Mouse (Mus musculus) ES-Bruce4 (cell line): Measurements from ENCODE around the gene Mreg. TPM values are rescaled to one million over a fixed set of nuclear protein-coding genes. Genes with fewer than 3 reads are reported as not detected.

Experiments
- H3K27ac ChIP-seq: 2 replicates; pipeline ENCODE4 v1.5.1; 2012; ENCODE audit warnings: low read length, inconsistent platforms; ENCODE audit not compliant: insufficient read depth
- H3K27me3 ChIP-seq: 2 replicates; pipeline ENCODE4 v1.6.1; 2012; ENCODE audit warnings: mild to moderate bottlenecking, low read length, inconsistent platforms; ENCODE audit not compliant: control insufficient read depth, poor library complexity, insufficient read depth, severe bottlenecking
- H3K36me3 ChIP-seq: 2 replicates; pipeline ENCODE4 v1.6.1; 2012; ENCODE audit warnings: inconsistent platforms, mild to moderate bottlenecking, low read length, moderate library complexity; ENCODE audit not compliant: control insufficient read depth, poor library complexity, insufficient read depth, severe bottlenecking
- H3K4me1 ChIP-seq: one replicate; pipeline ENCODE4 v1.8.1; 2011; ENCODE audit warnings: low read length; ENCODE audit not compliant: control insufficient read depth, insufficient read depth
- H3K4me3 ChIP-seq: 2 replicates; pipeline ENCODE4 v1.5.1; 2011; ENCODE audit warnings: low read depth, mild to moderate bottlenecking, low read length
- H3K9ac ChIP-seq: 2 replicates; pipeline ENCODE4 v1.6.1; 2012; ENCODE audit warnings: low read depth, mild to moderate bottlenecking, inconsistent platforms; ENCODE audit not compliant: poor library complexity, severe bottlenecking
- H3K9me3 ChIP-seq: replicated peaks from 2 replicates; pipeline ENCODE4 v1.6.1; 2012; ENCODE audit warnings: mild to moderate bottlenecking, low read length, inconsistent platforms; ENCODE audit not compliant: control insufficient read depth, poor library complexity, insufficient read depth, severe bottlenecking
- CTCF ChIP-seq: IDR thresholded peaks from one replicate; pipeline ENCODE4 v1.8.1; 2011; ENCODE audit warnings: low read depth, low read length
- EP300 ChIP-seq: IDR thresholded peaks from 2 replicates; pipeline ENCODE4 v1.6.1; 2011; ENCODE audit warnings: low read depth, low read length; ENCODE audit not compliant: insufficient read depth
- POLR2A ChIP-seq: IDR thresholded peaks from one replicate; pipeline ENCODE4 v1.8.1; 2011; ENCODE audit warnings: low read length; ENCODE audit not compliant: insufficient read depth
- polyA plus RNA-seq: library from polyadenylated mRNA; stranded (reverse); fragments of >200 nt; gene quantifications from 2 replicates; pipeline ENCODE4 v1.2.4, GENCODE M21; 2011; ENCODE audit warnings: low read depth; ENCODE audit not compliant: missing spikeins, insufficient read depth, insufficient read length

Gene Mreg
- polyA plus RNA-seq, 1 experiment, result 95.8 TPM

DNA sequence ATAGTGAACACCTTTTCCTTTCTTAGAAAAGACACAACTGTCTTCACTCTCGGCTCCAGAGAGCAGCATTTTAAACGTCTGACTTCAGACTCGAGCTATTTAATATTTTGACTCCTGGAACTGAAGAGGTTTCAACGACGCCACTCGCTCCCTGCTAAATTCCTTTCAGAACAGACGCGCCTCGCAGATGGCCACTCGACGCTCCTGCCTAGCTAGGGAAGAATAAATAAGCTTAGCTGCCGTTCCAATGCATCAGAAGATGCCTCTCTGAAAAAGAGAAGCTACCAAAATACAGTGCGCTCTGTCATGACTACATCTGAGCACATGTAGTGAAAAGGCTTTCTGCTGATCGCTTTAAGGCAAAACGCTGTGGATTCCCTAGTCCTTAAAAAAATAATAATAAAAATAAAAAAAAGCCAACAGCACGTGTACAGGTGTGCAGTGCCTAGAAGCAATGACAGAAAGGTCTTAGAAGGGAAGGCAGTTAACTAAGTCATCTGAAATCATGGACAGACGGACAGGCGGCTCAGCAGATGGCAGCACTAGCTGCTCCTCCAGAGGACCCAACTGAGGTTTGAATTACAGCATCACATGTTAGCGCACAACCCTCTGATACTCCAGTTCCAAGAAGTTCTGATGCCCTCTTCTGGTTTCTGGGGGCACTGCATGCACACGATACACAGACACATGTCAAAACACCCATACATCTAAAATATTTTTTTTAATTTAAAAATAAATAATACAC lies 46.2 kb downstream of the Mreg start:
- H3K27ac ChIP-seq, result no peak overlapping the region
- H3K27me3 ChIP-seq, result no peaks in the 10 kb centered on the region
- peak; percentile 54 for TF ChIP-seq CTCF
- TF ChIP-seq EP300, result no peak
- no peaks in the 10 kb centered on the region for H3K4me1 ChIP-seq
- H3K9ac ChIP-seq, result no peak overlapping the region
- H3K36me3 ChIP-seq, result peaks cover 24% of the 10 kb centered on the region
- no peaks in the 10 kb centered on the region for H3K9me3 ChIP-seq
- H3K4me3 ChIP-seq, result no peak overlapping the region

DNA sequence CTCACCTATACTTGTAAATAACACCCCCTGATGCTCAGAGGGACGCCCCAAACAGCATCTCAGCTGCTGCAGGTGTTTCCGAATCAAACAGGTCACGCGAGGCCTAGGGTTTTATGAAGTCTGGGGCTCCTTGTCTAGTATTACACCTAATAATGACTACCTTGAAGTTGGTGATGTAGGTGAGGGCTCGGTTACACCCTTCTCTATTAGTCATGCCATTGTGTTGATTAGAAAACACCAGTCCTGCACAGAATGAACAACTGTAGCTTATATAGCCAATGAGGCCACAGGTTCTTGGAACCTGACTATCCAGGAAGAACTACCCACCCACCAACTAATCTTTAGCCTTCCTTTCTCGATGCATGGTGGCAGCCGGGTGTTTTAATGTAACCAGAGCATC lies 51.8 kb downstream of the Mreg start:
- Histone ChIP-seq H3K27ac (no peak overlapping the region), H3K4me3 (no peak overlapping the region), H3K27me3 (no peaks in the 10 kb centered on the region), H3K36me3 (peaks cover 36% of the 10 kb centered on the region), H3K4me1 (no peaks in the 10 kb centered on the region), H3K9me3 (no peaks in the 10 kb centered on the region), H3K9ac (no peak overlapping the region)
- TF ChIP-seq EP300 (no peak), CTCF (no peak), POLR2A (no peak)

DNA sequence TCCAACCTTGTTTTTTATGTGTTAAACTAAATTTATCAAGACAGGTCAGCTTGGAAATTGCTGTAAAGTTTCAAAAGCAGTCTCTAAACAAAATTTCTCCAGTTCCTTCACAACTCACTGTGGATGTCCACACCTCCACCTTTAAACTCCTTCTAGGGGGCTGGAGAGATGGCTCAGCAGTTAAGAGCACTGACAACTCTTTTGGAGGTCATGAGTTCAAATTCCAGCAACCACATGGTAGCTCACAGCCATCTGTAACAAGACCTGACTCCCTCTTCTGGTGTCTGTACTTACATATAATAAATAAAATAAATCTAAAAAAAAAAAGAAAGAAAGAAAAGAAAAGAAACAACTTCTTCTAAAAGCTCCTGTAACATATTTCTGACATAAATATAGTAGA lies 67.1 kb downstream of the Mreg start:
- H3K27ac ChIP-seq, result no peak overlapping the region
- no peak overlapping the region for H3K4me3 ChIP-seq
- TF ChIP-seq POLR2A, result no peak
- no peak for TF ChIP-seq EP300
- TF ChIP-seq CTCF, result no peak

DNA sequence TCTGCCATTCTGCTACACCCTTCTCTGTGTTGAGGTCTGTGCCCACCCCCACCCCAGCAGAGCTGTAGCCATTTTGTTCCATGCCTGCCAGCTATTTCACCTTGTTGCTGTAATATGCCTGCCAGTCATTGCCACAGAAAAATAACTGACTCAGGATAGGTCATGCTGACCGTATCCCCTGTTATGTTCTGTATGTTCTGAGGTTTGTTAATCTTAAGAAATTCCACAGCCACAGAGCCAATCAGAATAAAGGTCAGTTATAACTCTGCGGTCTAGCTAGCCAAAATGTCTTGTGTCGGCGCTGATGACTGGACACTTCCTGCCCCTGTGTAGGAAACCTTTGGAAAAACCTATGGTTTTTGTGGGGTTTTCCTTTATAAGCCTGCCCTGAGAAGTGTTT lies 67.7 kb downstream of the Mreg start:
- H3K4me1 ChIP-seq, result no peaks in the 10 kb centered on the region
- no peaks in the 10 kb centered on the region for H3K27me3 ChIP-seq
- no peak overlapping the region for H3K27ac ChIP-seq
- TF ChIP-seq POLR2A (no peak), CTCF (no peak), EP300 (no peak)
- H3K36me3 ChIP-seq, result no peaks in the 10 kb centered on the region
- H3K9me3 ChIP-seq, result no peaks in the 10 kb centered on the region
- H3K9ac ChIP-seq, result no peak overlapping the region
- no peak overlapping the region for H3K4me3 ChIP-seq

More for the DNA sequence above, 67.1 kb downstream of the Mreg start:
- no peaks in the 10 kb centered on the region for H3K4me1 ChIP-seq
- H3K9ac ChIP-seq, result no peak overlapping the region
- H3K27me3 ChIP-seq, result no peaks in the 10 kb centered on the region
- H3K9me3 ChIP-seq, result no peaks in the 10 kb centered on the region
- no peaks in the 10 kb centered on the region for H3K36me3 ChIP-seq

DNA sequence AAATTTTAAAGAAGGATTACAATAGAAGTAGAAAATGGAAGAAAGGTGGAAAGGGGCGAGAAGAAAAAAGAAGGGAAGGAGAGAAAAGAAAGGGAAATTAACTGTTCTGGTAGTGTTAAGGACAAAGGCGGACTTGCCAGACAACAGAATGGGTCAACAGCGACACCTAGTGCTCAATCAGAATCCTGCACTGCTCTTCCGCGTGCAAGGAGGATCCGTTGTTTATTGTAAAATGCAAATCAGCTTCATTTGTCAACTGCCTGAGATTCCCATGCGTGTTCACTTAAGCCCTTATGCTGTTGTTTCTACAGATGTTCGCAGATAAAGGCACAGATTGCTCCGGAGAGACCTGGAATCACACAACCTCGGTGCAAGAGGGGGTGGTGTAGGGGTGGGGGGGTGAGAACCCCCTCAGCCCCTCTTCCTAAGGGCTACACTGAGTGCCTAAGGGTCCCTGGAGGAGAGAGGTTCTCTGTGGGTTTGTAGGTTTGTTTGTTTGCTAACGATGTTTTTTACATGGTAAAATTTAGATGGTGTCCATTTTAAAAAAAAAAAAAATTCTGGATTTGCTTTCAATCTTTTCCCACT lies 70.1 kb downstream of the Mreg start:
- Histone ChIP-seq H3K9me3 (no peaks in the 10 kb centered on the region), H3K9ac (no peak overlapping the region), H3K4me3 (no peak overlapping the region), H3K27me3 (no peaks in the 10 kb centered on the region), H3K27ac (no peak overlapping the region), H3K36me3 (no peaks in the 10 kb centered on the region), H3K4me1 (no peaks in the 10 kb centered on the region)
- TF ChIP-seq CTCF, result peak; percentile 88
- no peak for TF ChIP-seq EP300
- no peak for TF ChIP-seq POLR2A

DNA sequence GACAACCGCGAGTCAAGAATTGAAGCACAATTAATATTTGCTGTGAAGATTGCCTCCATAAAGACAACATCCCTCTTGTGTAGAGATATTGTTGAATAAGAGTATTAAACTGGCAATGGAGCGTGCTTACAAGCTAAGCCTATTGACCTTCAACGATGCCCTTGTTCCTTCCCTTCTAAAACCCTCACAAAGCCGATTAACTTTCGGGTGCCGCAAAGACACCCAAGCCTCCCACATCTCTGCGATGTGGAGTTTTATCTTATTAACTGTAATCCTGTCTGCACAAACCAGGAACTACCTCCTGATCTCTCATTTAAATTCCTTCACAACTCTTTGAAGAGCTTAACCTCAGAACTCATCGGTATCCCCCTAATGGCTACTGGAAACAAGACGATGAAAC lies 76.0 kb downstream of the Mreg start:
- no peaks in the 10 kb centered on the region for H3K36me3 ChIP-seq
- no peak overlapping the region for H3K27ac ChIP-seq
- TF ChIP-seq EP300 (no peak), POLR2A (no peak), CTCF (no peak)
- no peaks in the 10 kb centered on the region for H3K27me3 ChIP-seq
- no peaks in the 10 kb centered on the region for H3K4me1 ChIP-seq
- no peak overlapping the region for H3K4me3 ChIP-seq
- H3K9ac ChIP-seq, result no peak overlapping the region
- peaks cover 27% of the 10 kb centered on the region for H3K9me3 ChIP-seq
